Mouse (Mus musculus): Measurements from ENCODE around the gene Foxf2.

Gene Foxf2

DNA sequence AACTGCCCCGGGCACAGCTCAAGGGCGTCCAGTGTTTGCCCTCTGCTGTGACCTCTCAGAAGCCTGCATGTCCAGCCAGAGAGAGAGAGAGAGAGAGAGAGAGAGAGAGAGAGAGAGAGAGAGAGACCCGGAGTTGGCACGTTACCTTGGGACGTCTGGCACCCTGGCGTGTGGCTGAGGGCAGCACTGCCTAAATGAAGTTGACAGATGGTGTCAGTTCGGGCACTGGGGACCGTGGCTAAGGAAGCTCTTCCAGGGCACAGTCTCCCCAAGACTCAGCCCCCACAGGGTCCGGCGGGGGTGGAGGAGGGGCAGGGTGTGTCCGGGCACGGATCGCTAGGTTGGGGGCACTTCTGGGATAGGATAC, 667 bp upstream of the Foxf2 start:
- DNase-seq (ENCODE audit: low spot score in 2 of 2), result no peak

DNA sequence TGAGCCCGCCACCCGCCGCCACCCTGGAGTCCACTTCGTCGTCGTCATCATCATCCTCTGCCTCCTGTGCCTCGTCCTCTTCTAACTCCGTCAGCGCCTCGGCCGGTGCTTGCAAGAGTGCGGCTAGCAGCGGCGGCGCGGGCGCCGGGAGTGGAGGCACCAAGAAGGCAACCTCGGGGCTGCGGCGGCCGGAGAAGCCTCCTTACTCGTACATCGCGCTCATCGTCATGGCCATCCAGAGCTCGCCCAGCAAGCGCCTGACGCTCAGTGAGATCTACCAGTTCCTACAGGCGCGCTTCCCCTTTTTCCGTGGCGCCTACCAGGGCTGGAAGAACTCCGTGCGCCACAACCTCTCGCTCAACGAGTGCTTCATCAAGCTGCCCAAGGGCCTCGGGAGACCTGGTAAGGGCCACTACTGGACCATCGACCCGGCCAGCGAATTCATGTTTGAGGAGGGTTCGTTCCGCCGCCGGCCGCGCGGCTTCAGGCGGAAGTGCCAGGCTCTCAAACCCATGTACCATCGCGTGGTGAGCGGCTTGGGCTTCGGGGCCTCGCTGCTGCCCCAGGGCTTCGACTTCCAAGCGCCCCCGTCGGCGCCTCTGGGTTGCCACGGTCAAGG, 676 bp downstream of the Foxf2 start:
- no peak for DNase-seq (ENCODE audit: low spot score in 2 of 2)

DNA sequence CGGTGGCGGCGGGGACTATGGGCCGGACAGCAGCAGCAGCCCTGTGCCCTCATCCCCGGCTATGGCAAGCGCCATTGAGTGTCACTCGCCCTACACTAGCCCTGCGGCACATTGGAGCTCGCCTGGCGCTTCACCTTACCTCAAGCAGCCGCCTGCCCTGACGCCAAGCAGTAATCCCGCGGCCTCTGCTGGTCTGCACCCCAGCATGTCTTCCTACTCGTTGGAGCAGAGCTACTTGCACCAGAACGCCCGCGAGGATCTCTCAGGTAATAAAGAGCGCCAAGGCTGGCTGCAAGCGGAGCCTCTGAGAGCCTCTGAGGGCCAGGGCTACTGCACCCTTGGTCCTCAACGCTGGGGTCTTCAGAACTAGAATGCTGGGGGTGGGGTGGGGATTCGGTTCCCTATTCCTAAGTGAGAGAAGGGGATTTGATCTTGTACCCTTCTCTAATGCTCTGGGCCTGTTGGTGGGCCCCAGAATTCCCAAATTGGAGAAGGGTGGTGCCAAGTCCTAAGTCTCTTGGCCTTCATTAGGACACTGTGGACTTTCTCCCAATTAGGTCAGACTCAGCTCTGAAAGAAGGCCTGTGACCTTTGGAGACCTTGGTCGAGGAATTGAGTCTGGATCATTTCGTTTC, 1.5 kb downstream of the Foxf2 start:
- DNase-seq (ENCODE audit: low spot score in 2 of 2), result no peak

DNA sequence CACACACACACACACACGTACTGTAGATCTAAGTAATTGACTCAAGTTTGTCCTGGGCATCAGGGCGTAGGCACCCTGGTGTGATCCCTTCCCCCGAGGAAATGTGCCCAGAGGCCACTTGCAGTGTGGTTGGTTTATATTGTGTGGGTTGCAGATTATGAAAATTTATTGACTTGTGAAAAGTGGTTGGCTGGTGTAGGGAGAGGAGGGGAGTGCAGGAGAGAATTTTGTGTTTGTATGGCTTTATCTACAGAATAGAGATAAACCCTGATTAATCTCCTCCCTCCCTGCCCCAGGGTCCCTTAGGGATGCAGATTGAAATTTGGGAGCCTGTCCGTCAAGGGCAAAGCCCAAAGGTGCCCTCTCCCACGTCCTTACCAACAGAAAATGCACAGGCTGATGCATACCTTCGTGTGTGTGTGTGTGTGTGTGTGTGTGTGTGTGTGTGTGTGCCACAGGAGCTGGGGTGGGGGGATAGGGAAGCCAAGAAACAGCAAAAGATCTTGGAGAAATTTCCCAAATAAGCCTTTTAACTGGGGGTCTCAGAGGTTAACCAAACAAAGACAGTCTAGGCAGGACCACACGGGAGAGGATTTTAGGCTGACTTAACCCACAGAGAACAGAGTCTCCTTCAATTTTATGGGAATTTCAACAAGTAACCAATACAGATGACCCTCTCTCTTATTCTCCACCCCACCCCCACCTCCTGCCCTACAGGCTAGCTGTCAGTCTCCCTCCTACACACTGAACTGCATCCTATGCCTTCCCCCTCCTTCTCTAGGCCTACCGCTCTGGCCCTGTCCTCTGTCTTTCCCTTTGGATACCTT, 2.5 kb downstream of the Foxf2 start:
- no peak for DNase-seq (ENCODE audit: low spot score in 2 of 2)

DNA sequence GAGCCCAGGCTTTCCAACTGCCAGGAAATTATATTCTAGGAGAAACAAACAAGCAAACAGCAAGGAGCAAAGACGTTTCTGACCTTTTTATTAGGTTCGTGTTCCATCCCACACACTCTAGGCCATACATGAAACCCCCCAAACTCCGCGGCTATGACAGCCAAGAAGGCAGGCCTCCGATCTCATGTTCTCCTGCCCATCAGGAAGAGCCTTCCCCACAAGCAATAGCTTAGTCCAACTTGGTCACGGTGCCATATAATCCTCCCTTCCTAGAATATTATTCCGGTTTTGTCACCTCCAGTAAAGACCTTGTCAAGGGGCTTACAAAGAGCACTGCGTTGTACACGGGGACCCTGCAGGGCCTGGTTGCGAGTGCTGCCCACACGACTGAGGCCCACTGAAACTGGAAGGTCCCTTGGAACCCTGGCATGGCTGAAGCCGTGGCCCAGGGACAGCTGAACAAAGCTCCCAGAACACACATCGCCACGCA, 3.1 kb downstream of the Foxf2 start:
- no peak for DNase-seq (ENCODE audit: low spot score in 2 of 2)

DNA sequence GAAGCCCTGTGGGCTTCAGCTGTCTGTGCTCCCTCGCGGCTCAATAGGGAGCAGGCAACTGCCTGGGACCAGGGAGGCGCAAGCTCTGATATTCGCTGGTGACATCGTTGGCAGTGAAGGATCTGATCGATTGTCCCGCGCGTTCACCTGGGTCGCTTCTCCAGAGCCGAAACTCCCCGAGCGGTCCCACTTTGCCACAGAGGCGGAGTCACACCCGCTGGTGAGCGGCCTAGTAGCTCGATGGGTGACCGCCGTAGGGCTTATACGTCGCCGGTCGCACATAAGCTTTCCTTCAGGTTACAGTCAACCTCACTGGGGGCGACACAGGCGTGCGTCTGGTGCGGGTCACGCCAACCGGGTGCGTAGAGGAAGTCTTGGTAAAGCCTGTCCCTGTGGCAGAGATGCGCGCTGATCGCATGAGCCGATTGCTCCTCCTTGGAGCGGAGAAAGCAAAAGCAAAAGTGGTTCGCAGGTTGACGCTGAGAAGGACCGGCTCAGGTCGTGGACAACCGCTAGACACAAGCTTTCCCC, 3.8 kb downstream of the Foxf2 start:
- DNase-seq (ENCODE audit: low spot score in 2 of 2), result no peak

DNA sequence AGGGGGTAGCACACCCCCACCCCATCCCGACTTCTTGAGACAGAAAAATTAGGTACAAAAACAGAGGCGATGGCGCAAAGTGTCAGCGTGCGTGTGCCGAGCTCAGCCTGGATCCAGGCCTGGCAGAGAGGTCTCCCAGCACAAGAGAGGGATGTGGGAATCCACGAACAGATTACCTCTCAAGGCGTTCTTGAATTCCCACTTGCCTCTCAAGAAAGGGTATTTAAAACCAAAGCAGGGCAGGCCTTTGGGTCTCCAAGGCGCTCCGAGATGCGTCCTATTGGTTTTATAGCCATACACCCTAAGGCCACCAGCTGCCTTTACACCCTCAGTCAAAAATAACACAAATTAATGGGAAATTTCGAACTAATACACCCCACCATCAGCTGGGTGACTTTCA, 4.4 kb downstream of the Foxf2 start:
- DNase-seq (ENCODE audit: low spot score in 2 of 2), result no peak

DNA sequence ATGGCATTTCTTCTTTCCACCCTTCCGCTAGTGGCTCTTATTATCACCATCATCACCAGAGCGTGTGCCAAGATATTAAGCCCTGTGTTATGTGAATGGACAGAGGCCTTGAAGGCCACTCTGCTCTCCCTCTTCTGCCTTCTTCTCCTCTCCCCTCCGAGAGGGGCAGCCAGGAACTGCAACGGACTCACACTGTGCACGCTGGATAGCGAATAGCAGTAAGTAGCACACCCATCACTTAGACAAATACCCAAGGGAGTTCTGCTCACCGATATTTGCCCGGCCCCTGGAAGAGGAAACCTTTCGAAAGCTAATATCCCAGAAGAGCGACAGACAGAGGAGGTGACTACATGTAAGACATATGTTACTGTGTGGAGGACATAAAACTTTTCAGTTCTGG, 4.9 kb downstream of the Foxf2 start:
- no peak for DNase-seq (ENCODE audit: low spot score in 2 of 2)

DNA sequence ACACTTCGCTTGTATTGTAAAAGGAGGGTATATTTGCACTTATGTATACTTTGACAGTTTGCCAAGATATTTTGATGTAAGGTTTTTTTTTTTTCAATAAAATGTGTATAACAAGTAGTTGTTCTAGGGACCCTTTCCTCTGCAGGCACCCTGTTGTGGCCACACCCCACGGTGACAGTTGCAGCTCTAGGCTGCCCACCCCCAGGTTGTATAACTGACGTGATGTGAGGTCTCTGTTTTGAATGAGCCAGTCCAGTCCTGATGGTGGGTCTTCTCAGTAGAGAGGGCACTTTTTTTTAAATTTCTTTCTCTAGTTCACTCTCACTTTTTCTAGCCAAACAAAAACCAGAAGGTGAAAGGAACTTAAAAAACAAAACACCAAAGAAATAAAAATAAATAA, 5.7 kb downstream of the Foxf2 start:
- no peak for DNase-seq (ENCODE audit: low spot score in 2 of 2)

DNA sequence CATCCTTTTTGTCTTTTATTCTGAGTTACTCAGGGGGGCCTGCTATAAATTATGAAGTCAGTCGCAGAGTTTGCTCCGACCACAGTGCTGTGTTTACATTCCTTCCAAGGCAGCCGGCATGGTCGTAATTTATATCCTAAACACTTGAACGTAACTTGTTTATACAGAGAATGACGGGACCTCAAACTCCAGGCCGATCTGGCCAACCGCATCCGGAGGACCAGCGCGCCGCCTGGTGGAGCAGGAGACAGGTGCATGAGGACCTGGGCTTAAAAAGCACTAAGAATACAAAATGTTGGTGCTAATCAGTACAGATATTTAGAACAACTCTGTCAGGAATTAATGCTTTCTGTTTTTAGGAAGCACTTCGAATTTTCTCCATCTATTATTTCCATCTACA, 6.8 kb downstream of the Foxf2 start:
- DNase-seq (ENCODE audit: low spot score in 2 of 2), result peak; percentile 14 to 65

DNA sequence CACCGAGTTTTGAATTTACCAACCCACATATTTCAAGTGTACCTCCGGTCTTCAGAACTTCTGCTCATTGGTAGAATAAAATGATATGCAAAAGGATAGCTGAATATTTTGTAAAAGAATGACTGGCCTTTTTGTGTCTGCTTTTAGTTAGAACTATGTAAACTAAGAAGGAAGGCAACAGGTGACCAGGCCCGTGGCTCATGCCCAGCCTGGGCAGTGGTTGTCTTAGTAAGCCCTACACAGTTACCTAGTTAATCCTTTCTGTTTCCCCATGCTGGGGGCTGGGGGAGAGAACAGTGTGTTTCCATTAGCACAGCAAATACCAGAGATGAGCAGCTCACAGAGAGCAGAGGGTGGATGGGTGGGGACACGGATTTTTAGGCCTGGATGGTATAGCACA, 7.6 kb downstream of the Foxf2 start:
- no peak for DNase-seq (ENCODE audit: low spot score in 2 of 2)

DNA sequence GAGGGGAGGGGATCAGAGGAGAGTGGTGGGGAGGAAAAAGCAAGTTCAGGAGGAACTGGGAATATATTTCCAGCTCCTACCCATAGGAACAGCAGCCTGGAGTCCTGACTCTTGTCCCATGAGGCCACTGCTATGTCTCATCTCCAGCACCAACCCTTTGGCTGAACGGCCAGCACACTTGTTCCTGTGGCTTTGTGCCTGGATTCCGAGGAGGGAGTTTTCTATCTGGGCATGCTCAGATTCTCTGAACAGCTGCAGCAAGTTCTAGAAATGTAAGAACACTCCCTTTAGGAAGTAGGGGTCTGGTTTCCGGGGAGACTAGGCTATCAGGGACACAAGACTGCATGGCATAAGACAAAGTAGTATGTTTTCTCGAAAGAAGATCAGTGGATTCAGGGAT, 9.9 kb downstream of the Foxf2 start:
- DNase-seq (ENCODE audit: low spot score in 2 of 2), result no peak

DNA sequence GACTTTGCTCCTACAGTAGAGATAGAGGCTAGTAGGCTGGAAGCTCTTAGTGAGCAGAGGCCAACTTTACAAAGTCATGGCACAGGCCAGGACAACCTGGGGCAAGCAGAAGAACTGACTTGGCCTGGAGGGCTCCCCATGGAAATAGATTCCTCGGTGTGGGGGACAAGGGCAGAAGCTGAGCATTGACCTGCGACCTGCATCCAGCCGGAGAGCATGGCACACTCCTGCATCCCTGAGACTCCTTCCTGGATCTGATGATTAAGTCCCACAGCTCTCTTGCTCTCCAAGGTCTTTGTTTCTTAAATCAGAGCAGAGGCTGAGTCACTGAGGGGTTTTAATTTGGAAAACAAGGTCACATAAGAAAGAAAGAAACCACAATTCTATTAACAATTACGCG, 15.9 kb downstream of the Foxf2 start:
- no peak for DNase-seq (ENCODE audit: low spot score in 2 of 2)

DNA sequence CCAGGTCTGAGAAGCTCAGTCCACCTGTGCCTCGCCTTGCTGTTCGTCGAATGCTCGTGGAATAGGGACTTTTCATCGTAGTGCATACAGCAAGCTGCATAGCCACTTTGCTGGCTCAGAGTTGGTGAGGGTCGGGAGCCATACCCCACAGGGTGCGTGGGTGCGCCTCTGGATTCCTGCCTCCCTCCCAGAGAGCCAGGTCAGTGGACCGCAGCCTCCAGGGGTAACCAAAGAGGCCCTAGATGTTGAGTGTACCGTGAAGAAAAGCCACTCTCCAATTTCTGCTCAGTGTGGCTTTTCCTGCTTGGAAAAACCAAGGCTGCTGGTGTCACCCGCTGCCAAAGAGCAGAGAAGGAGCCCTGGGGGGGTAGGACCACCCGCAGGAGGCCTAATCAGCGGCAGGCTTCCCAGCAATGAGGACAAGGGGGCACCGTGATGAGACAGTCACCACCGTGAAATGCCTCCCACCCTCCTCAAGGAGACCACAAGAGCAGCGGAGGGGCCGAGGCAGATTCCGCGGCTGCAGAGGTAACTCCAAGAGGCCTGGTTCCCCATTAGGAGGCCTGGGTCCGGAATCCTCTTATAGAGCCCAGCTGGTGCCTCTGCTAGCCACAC, 26.6 kb downstream of the Foxf2 start:
- DNase-seq (ENCODE audit: low spot score in 2 of 2), result no peak

DNA sequence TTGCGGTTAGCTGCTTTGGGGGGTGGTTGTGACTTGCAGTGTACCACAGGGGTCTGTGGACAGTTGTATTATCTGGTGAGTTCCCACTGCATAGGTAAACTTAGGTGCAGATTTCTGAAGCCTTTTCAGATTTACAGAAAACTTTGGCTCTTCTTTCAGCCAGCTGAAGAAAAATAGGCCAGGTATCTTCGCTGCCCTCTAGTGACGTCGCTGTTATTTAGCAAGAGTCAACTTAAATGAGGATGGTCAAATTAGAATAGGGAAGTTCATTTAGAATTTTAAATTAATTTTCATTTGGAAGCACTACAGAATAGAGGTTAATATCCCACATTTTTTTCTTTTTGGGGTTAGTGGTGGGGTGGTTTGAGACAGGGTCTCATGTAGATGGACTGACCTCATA, 30.6 kb downstream of the Foxf2 start:
- no peak for DNase-seq (ENCODE audit: low spot score in 2 of 2)

DNA sequence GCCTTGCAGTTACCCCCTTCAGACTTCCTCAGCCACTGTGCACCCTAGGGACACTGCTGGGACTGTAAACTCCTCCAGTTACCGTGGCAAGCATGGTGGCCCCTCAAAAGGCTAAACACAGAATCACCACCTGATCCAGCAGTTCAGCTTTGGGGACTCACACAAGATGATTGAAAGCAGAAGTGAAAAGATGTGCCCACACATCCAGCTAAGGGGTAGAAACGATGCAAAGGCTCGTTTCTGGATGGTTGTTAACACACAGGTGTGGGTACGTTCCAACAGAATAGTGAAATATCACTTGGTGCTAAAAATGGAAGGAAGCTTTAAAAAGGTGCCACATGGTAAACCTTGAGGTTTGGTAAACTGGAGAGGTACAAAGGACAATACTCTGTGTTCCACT, 32.6 kb downstream of the Foxf2 start:
- DNase-seq (ENCODE audit: low spot score in 2 of 2), result no peak

DNA sequence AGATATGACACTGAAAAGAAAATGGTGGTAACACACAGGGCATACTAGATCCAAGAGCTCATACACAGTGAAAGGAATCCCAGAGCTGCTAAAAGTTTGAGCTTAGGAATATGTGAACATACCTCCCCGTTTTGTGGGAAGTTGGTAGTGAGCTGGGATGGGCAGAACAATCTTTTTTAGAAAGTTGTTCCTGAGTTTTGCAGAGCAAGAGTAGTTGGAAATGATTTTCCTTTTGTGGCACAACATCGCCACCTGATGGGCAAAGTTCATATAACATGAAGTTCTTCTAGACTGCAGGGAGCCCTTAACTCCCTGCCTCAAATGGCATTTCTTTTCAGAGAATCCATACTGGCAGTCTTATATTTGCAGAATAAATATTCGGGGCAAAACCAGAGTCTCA, 33.3 kb downstream of the Foxf2 start:
- DNase-seq (ENCODE audit: low spot score in 2 of 2), result peak in 1 of 2 experiments; percentile 29

DNA sequence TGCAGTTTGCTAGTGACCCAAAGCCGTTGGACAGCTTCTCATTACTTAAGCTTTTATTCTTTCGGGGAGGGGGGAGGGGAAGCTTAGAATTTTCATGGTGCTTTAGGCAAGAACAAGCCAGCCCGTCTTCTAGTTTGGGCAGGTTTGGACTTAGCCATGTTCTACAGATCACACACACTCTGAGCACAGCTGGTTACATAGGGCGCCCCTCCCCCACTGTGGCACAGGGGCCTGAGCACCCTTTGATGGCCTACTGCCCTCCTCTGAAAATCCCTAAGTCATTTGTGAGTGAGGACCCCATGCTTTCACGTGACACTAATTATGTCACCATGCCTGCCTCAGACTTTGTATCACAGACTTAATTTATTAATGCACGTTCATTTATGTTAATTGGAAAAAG, 35.6 kb downstream of the Foxf2 start:
- no peak for DNase-seq (ENCODE audit: low spot score in 2 of 2)

DNA sequence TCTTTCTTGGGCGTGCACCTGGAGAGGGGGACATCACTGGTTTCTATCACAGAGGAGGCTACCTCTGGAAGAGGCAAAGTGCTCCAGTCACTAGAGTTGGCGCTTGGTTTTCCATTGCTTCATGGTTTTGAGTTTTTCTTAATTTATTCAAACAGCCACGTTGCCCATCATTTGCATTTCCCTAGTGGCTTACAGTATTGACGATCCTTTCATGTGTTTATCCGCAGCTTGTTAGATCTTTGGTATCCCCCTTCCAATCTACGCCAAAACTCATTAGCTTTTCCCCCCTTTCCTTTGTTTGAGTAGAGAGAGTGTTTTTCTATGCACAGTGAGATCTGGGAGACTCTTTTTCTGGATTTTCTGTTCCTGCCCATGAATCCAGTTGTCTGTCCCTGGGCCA, 39.8 kb downstream of the Foxf2 start:
- no peak for DNase-seq (ENCODE audit: low spot score in 2 of 2)

DNA sequence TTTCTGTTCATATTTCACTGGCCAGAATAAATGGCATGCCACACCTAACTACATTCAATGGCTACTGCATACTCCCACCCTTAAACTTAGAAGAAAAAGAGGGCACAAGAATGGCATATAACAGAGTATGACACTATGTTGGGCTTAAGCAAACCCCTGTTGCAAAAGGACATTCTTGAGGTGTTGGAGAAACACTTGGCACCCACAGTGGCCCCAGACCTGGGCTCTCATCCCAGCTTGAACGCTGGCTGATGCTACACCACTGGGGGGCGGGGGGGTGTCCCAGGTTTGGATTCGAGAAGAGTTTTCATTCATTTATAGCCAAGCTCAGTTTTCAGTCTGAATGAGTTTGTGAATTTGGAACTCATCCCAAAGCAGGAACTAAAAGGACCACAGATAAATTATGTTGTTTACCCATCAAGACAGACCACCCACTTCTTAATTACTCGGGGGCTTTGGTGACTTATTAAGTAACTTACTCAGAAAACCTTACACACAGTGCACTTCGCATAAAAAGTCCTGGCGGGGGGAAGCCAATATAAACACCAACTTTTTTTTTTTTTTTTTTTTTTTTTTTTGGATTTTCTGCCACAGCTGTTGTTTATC, 42.4 kb downstream of the Foxf2 start:
- no peak for DNase-seq (ENCODE audit: low spot score in 2 of 2)

DNA sequence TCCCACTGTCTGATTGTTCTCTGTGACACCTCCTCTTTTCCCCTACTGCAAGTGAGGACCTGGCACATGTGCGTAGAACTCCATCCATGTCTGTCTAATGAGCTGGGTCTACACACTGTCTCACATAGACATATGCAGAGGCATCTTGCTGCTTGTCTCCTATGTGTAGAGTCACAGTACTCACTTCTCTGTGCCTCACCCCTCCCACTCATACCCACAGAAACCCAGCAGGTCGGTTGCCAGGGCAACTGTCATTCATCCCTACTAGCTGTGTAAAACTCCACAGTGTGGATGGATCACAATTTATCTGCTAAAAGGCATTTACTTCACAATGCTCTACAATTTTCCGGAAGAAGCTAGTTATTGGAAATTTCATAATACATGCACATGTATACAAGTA, 46.5 kb downstream of the Foxf2 start:
- no peak for DNase-seq (ENCODE audit: low spot score in 2 of 2)
